Mouse (Mus musculus): ENCODE data around the gene Igdcc4. TPM values are rescaled to one million over a fixed set of nuclear protein-coding genes. Genes with fewer than 3 reads are reported as not detected.
"Not testable (repeated sequence)": the region's sequence is repeated elsewhere in the genome, so short reads cannot be mapped to it uniquely, and the experiment has no call there.

Gene Igdcc4
- polyA plus RNA-seq (2011; ENCODE audit: insufficient read length, low read depth, missing spikeins), result 25.1 and 42.1 TPM in 2 replicates

DNA sequence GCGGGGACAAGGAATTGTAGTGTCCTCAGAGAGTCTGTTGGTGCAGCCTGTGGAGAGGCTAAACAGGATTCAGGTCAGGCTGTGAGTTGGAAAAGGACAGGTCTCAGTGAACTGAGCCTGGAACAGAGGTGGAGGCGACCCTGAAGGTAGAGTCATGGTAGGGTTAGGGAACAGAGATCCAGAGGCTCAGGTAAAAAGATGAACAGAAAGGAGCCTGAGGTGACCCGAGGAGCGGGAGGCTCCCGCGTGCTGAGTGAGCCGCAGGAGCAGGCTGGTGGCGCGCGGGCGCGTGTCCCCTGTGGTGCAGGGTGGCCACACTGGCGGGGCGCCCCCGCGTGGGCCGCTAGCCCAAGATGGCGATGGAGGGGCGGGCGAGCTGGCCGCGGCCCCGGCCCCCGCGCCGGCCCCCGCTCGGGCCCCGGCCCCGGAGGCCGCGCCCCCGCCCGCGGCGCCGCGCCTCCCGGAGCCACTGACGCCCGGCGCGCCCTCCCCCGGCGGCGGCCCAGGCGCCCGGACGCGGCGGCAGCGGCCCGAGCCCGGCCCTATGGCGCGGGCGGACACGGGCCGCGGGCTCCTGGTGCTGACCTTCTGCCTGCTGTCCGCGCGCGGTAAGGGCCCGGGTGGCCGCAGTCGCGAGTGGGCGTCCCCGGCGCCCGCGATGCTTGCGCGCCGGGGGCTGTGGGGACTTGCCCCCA lies at the start of gene Igdcc4:
Gene Igdcc4 (plus strand): TSS at position 496 of the 695 bp plus-strand sequence.
- Histone ChIP-seq H3K4me3 (ENCODE audit: insufficient read depth, low read length) (peak within 1 kb of the TSS; percentile 60), H3K27ac (ENCODE audit: insufficient read depth, low read length) (peak within 1 kb of the TSS; percentile 20; the same call in 1 of the 2 replicates), H3K4me1 (ENCODE audit: control insufficient read depth, insufficient read depth, low read length) (no peaks in the 10 kb centered on the region)
- TF ChIP-seq POLR2A (IDR thresholded peaks at IDR 0.05; ENCODE audit: low read depth, low read length), result no peak
- TF ChIP-seq CTCF (IDR thresholded peaks at IDR 0.05; ENCODE audit: borderline replicate concordance, insufficient read depth, low read length), result no peak

DNA sequence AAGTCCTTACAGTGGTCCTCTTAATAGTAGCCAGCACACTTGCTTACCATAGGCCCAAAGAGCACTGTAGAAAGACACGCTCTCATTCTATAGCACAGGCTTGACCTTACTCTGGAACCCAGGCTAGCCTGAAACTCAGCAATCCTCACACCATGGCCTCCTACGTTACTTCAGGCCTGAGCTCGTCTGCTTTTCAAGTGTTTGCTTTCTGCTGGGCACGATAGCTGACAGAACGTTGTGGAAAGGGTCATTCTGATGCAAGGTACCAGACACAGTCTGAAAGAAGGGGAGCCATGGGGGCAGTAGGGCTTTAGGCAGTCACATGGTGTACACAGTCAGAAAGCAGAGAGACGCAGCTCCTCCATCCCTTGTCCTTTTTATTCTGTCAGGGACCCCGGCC lies 37.0 kb upstream of the Igdcc4 start:
- no peak for TF ChIP-seq POLR2A (IDR thresholded peaks at IDR 0.05; ENCODE audit: low read depth, low read length)
- TF ChIP-seq CTCF (IDR thresholded peaks at IDR 0.05; ENCODE audit: borderline replicate concordance, insufficient read depth, low read length), result no peak
- no peaks in the 10 kb centered on the region for H3K4me1 ChIP-seq (ENCODE audit: control insufficient read depth, insufficient read depth, low read length)
- H3K27ac ChIP-seq (ENCODE audit: insufficient read depth, low read length), result no peak overlapping the region
- no peak overlapping the region for H3K4me3 ChIP-seq (ENCODE audit: insufficient read depth, low read length)

DNA sequence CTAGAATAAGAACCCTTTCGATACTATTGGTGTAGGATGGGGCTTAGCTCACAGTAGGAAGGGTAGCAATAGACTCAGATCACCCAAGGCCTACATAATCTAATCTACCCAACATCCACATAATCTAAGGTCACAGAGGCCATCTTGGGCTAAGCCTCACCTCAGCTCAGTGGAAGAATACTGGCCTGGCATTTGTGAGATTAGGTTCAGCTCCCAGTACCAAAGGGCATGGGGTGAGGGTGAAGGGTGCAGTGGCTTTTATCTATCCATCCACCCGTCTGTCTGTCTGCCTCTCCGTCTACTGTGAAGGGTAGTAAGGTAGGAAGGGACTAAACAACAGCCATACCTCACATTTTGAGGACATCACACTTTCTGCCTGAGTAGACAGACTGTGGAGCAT lies 30.7 kb upstream of the Igdcc4 start:
- Histone ChIP-seq H3K27ac (ENCODE audit: insufficient read depth, low read length) (no peak overlapping the region), H3K4me3 (ENCODE audit: insufficient read depth, low read length) (no peak overlapping the region), H3K4me1 (ENCODE audit: control insufficient read depth, insufficient read depth, low read length) (no peaks in the 10 kb centered on the region)
- TF ChIP-seq CTCF (IDR thresholded peaks at IDR 0.05; ENCODE audit: borderline replicate concordance, insufficient read depth, low read length), result no peak

GRCm38 (mm10) chr9:65073555-65073954 lies 27.7 kb upstream of the Igdcc4 start:
- Histone ChIP-seq H3K4me1 (ENCODE audit: control insufficient read depth, insufficient read depth, low read length) (no peaks in the 10 kb centered on the region), H3K27ac (ENCODE audit: insufficient read depth, low read length) (no peak overlapping the region), H3K4me3 (ENCODE audit: insufficient read depth, low read length) (no peak overlapping the region)
- TF ChIP-seq POLR2A (IDR thresholded peaks at IDR 0.05; ENCODE audit: low read depth, low read length) (no peak), CTCF (IDR thresholded peaks at IDR 0.05; ENCODE audit: borderline replicate concordance, insufficient read depth, low read length) (no peak)

- Histone ChIP-seq H3K4me1 (ENCODE audit: control insufficient read depth, insufficient read depth, low read length) (no peaks in the 10 kb centered on the region), H3K27ac (ENCODE audit: insufficient read depth, low read length) (no peak overlapping the region), H3K4me3 (ENCODE audit: insufficient read depth, low read length) (no peak overlapping the region)
- TF ChIP-seq POLR2A (IDR thresholded peaks at IDR 0.05; ENCODE audit: low read depth, low read length), result no peak
- TF ChIP-seq CTCF (IDR thresholded peaks at IDR 0.05; ENCODE audit: borderline replicate concordance, insufficient read depth, low read length), result no peak
These were observed 27.0 kb upstream of the Igdcc4 start for GRCm38 (mm10) chr9:65074251-65074650.

DNA sequence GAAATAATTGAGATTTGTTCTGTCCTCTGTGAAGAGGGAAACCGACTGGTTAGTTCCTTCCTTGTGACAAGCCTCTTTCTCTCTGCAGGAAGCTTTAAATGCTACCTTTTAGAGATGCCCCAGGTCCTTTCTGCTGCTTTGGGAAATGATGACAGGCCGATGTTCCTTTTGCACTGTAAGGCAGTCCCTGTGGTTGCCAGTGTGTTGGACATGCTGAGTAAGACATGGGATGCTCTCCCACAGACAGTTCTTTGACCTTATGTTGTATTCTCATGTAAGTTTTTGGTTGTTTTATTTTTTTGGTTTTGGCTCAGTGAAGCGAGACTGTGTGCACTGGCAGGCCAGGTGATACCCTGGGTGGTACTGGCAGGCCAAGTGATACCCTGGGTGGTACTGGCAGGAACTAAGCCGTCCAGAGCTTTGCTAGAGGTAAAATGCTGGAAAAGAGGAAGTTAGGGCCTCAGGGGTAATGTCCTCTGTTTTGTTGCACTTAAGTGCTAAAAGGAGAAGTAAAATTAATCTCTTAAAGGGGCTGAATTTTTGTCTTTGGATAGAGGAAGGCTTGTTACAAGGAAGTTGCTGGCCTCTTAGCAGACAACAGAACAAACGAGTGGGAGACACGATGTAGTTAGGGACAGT lies 26.3 kb upstream of the Igdcc4 start:
- no peak overlapping the region for H3K4me3 ChIP-seq (ENCODE audit: insufficient read depth, low read length)
- H3K4me1 ChIP-seq (ENCODE audit: control insufficient read depth, insufficient read depth, low read length), result no peaks in the 10 kb centered on the region
- no peak overlapping the region for H3K27ac ChIP-seq (ENCODE audit: insufficient read depth, low read length)
- TF ChIP-seq POLR2A (IDR thresholded peaks at IDR 0.05; ENCODE audit: low read depth, low read length), result no peak
- no peak for TF ChIP-seq CTCF (IDR thresholded peaks at IDR 0.05; ENCODE audit: borderline replicate concordance, insufficient read depth, low read length)

DNA sequence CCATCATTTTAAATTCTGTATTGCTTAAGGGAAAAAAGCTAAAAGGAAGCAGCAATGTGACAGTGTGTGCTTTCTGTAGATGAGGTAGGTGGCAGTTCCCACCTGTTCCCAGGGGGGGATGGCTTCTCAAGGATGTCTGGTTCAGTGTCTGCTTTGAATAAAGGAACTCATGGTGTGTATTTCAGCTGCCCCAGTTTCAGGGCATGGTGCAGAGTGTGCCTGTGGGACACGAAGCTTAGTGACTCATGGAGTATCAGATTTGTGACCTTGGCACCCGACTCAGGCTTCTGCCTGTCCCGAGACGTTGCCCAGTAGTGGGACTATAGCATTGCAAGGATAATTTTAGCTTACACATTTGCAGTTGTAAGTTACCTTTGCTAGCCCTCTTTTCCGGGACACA lies 23.8 kb upstream of the Igdcc4 start:
- Histone ChIP-seq H3K4me3 (ENCODE audit: insufficient read depth, low read length) (no peak overlapping the region), H3K4me1 (ENCODE audit: control insufficient read depth, insufficient read depth, low read length) (no peaks in the 10 kb centered on the region), H3K27ac (ENCODE audit: insufficient read depth, low read length) (no peak overlapping the region)
- no peak for TF ChIP-seq CTCF (IDR thresholded peaks at IDR 0.05; ENCODE audit: borderline replicate concordance, insufficient read depth, low read length)
- TF ChIP-seq POLR2A (IDR thresholded peaks at IDR 0.05; ENCODE audit: low read depth, low read length), result no peak

DNA sequence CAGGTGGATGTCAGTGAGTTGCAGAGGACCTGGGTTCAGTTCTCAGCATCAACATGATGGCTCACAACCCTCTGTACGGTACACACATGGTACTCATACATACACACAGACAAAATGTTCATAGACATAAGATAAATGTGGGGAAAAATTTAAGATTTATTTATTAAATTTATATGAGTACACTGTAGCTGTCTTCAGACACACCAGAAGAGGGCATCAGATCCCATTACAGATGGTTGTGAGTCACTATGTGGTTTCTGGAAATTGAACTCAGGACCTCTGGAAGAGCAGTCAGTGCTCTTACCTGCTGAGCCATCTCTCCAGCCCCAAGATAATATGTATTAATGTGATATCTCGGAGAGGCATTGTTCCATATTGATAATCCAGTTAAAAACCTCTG lies 21.1 kb upstream of the Igdcc4 start:
- H3K27ac ChIP-seq (ENCODE audit: insufficient read depth, low read length); H3K4me3 ChIP-seq (ENCODE audit: insufficient read depth, low read length); H3K4me1 ChIP-seq (ENCODE audit: control insufficient read depth, insufficient read depth, low read length): not testable (repeated sequence)

DNA sequence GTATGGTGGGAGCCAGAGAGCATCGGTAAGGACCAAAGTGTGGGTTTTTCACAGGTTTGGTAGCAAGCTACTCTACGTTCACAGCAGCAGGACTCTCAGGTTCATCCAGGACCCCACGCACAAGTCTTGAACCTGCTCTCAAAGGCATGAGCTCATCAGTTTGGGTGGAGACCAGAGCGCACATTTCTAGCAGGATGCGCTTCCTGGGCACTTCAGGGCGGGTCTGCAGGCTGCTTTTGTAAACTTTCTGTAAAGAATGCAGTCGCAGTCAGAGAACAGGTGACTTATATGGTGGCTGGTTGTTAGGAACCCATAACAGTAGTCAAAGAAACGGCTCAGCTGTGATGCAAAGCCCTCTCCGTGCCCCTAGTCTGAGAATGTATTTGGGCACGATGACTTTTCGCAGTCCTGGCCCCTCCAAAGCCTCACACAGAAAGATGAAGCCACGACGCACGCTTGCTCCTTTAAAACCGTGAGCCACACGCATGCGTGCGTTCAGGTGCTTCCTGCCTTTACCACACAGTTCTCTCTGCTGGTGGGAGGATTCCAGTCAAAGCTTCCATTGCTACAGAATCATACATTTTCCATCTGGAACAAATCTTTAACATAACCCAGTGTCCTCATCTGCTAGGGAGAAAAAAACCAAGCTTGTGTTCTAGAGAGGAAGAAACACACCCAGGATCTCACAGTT lies 18.1 kb upstream of the Igdcc4 start:
- H3K4me3 ChIP-seq (ENCODE audit: insufficient read depth, low read length), result no peak overlapping the region
- no peak for TF ChIP-seq CTCF (IDR thresholded peaks at IDR 0.05; ENCODE audit: borderline replicate concordance, insufficient read depth, low read length)
- no peak for TF ChIP-seq POLR2A (IDR thresholded peaks at IDR 0.05; ENCODE audit: low read depth, low read length)
- peaks cover 9% of the 10 kb centered on the region for H3K4me1 ChIP-seq (ENCODE audit: control insufficient read depth, insufficient read depth, low read length)
- no peak overlapping the region for H3K27ac ChIP-seq (ENCODE audit: insufficient read depth, low read length)

DNA sequence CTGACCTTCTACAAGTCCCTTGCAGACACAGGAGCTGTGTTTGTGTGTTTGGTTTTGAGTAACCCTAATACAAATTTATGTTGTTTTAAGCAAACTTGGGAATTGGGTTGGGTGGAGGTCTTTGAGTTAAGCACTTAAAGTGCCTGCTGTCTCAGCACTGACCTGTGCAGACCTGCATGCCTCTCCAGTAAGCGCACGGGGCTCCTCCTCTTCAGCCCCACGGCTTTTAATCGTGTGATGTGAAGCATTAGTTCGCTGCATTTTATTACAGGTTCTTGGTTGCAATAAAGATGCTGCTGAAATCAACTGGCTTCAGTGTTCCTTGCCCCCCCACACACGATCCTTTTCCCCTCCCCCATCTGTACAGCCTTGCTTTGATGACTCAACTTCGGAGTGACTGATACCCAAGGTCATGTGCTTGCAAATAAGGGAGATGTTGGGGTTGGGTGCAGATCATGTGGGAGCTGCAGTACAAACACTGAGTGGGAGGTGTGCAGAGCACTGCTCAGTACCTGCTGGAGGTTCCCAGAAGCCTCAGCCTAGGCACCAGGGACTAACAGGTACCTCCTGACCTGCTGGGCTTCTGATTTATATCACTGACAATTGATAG lies 17.0 kb upstream of the Igdcc4 start:
- TF ChIP-seq POLR2A (IDR thresholded peaks at IDR 0.05; ENCODE audit: low read depth, low read length), result no peak
- no peak for TF ChIP-seq CTCF (IDR thresholded peaks at IDR 0.05; ENCODE audit: borderline replicate concordance, insufficient read depth, low read length)
- Histone ChIP-seq H3K27ac (ENCODE audit: insufficient read depth, low read length) (no peak overlapping the region), H3K4me3 (ENCODE audit: insufficient read depth, low read length) (no peak overlapping the region), H3K4me1 (ENCODE audit: control insufficient read depth, insufficient read depth, low read length) (peaks cover 9% of the 10 kb centered on the region)
